Mouse (Mus musculus) heart, postnatal 0 days (tissue): ENCODE data around the gene Clstn3.

Experiments
- CTCF ChIP-seq: IDR thresholded peaks from 2 replicates; pipeline ENCODE4 v1.5.1; 2016; ENCODE audit warnings: antibody characterized with exemption, control low read depth, low read depth
- EP300 ChIP-seq: IDR thresholded peaks from 2 replicates; pipeline ENCODE4 v1.6.1; 2016; ENCODE audit warnings: antibody characterized with exemption, low read depth

DNA sequence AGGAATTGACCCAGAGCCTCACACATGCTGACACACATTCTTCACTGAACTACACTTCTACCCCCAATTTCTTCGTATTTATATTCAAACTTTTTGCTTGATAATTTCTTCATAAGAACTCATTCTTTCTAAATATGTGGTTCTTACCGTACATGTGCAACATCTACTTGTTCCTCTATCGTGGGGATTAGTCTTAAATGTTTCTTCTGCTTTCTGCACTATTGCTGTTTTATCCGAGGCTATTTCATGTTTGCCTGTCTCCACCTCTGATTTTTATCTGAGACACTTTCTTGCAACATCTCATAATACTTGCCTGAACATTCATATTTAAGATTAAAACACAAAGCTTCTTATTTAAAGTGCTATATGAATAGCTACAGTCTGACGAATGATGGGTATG is 31.5 kb upstream of the Clstn3 start:
- no peak for TF ChIP-seq CTCF
- TF ChIP-seq EP300: no peak
